Comparison of ENCODE assay signal across 8 mouse cellular contexts in genomic region chr7:51862842-51863241, GRCm38 (mm10). TPM values are rescaled to one million over a fixed set of nuclear protein-coding genes. Genes with fewer than 3 reads are reported as not detected.
A peak's percentile ranks its signal among the peaks of the same experiment; 100 is the strongest.
DNase-seq lines count a peak whose midpoint lies in the region; ATAC-seq and TF ChIP-seq lines count a peak whose summit lies in the region.

No protein-coding gene starts in this region.

- TF ChIP-seq CTCF in thymus, adult 2 months (IDR thresholded peaks at IDR 0.05; ENCODE audit: borderline replicate concordance, control insufficient read depth, extremely low read depth, insufficient read depth, low read length, poor library complexity): no peak

- no peaks in the 10 kb centered on the region for H3K9me3 ChIP-seq in kidney, embryonic 15.5 days (replicated peaks)
- no peaks in the 10 kb centered on the region for H3K9me3 ChIP-seq in embryonic facial prominence, embryonic 10.5 days
- no peaks in the 10 kb centered on the region for H3K9me3 ChIP-seq in intestine, embryonic 14.5 days (ENCODE audit: control insufficient read depth, low read length)

- no peak for ATAC-seq in kidney, embryonic 15.5 days (replicated peaks; ENCODE audit: low FRiP score)
- ATAC-seq in intestine, embryonic 14.5 days (replicated peaks; ENCODE audit: low FRiP score, low TSS enrichment, low read depth): no peak

- H3K79me2 ChIP-seq in myocyte (ENCODE audit: control insufficient read depth, insufficient read depth): peaks cover 39% of the 10 kb centered on the region

- 68% methylated on average over 3 of the region's 3 CpGs for WGBS in kidney, embryonic 15.5 days
- 52% methylated on average over 3 of the region's 3 CpGs for WGBS in embryonic facial prominence, embryonic 10.5 days
- 55% methylated on average over 3 of the region's 3 CpGs for WGBS in intestine, embryonic 14.5 days
- WGBS in thymus, adult 2 months: 89% methylated on average over 3 of the region's 3 CpGs

- H3K9ac ChIP-seq in kidney, embryonic 15.5 days: peak overlapping the region; percentile 84; the same call in 1 of the 2 replicates
- peak overlapping the region; percentile 89 for H3K9ac ChIP-seq in intestine, embryonic 14.5 days (ENCODE audit: low read length)

- no peak overlapping the region for H3ac ChIP-seq in myocyte (ENCODE audit: control insufficient read depth, insufficient read length)

- intact Hi-C loops in left cerebral cortex, postnatal 4 days (cut with DNase I): no loop called here

- no peak overlapping the region; the same call in 1 of the 2 replicates for H3K27ac ChIP-seq in kidney, embryonic 15.5 days
- H3K27ac ChIP-seq in embryonic facial prominence, embryonic 10.5 days (replicated peaks): peak overlapping the region; percentile 97
- H3K27ac ChIP-seq in intestine, embryonic 14.5 days (ENCODE audit: low read depth): peak overlapping the region; percentile 96
- H3K27ac ChIP-seq in thymus, adult 2 months (ENCODE audit: control insufficient read depth, insufficient read depth, low read length): no peak overlapping the region

- no peak for DNase-seq in kidney, adult 9 months
- no peak for DNase-seq in embryonic facial prominence, embryonic 10.5 days (ENCODE audit: low spot score)
- no peak for DNase-seq in intestine, embryonic 14.5 days (ENCODE audit: low spot score)
- no peak for DNase-seq in left cerebral cortex, postnatal 4 days
- no peak for DNase-seq in adrenal gland, postnatal 4 days (ENCODE audit: low spot score in 2 of 2)
- no peak for DNase-seq in thymus, adult 2 months

- peaks cover 27% of the 10 kb centered on the region for H3K4me1 ChIP-seq in kidney, embryonic 15.5 days
- H3K4me1 ChIP-seq in embryonic facial prominence, embryonic 10.5 days: peaks cover 29% of the 10 kb centered on the region
- peaks cover 5% of the 10 kb centered on the region; the same call in 1 of the 2 replicates for H3K4me1 ChIP-seq in intestine, embryonic 14.5 days (replicated peaks; ENCODE audit: control insufficient read depth, insufficient read depth, low read length)
- peaks cover 5% of the 10 kb centered on the region for H3K4me1 ChIP-seq in thymus, adult 2 months (replicated peaks; ENCODE audit: control insufficient read depth, insufficient read depth, low read length)

- H3K36me3 ChIP-seq in kidney, embryonic 15.5 days: peaks cover 19% of the 10 kb centered on the region
- H3K36me3 ChIP-seq in embryonic facial prominence, embryonic 10.5 days (replicated peaks): peaks cover 33% of the 10 kb centered on the region
- H3K36me3 ChIP-seq in intestine, embryonic 14.5 days (ENCODE audit: control insufficient read depth, insufficient read depth, low read length): peaks cover 27% of the 10 kb centered on the region
- H3K36me3 ChIP-seq in myocyte (ENCODE audit: control insufficient read depth, insufficient read depth): peaks cover 20% of the 10 kb centered on the region
- no peaks in the 10 kb centered on the region for H3K36me3 ChIP-seq in thymus, adult 2 months (ENCODE audit: control insufficient read depth, insufficient read depth, low read length)

- H3K4me2 ChIP-seq in kidney, embryonic 15.5 days: peak overlapping the region; percentile 60
- H3K4me2 ChIP-seq in intestine, embryonic 14.5 days (ENCODE audit: low read length): peak overlapping the region; percentile 56
- peak overlapping the region; percentile 96 for H3K4me2 ChIP-seq in myocyte (ENCODE audit: low read depth)

- H3K4me3 ChIP-seq in kidney, embryonic 15.5 days (replicated peaks): peak overlapping the region; percentile 81
- peak overlapping the region; percentile 70 for H3K4me3 ChIP-seq in embryonic facial prominence, embryonic 10.5 days
- H3K4me3 ChIP-seq in intestine, embryonic 14.5 days (ENCODE audit: low read depth, low read length): peak overlapping the region; percentile 66
- peak overlapping the region; percentile 39 for H3K4me3 ChIP-seq in myocyte
- H3K4me3 ChIP-seq in thymus, adult 2 months (ENCODE audit: control insufficient read depth, insufficient read depth, low read length): no peak overlapping the region

- TF ChIP-seq POLR2A in myocyte (IDR thresholded peaks at IDR 0.05; ENCODE audit: insufficient read length, low read depth): no peak
- TF ChIP-seq POLR2A in thymus, adult 2 months (IDR thresholded peaks at IDR 0.05; ENCODE audit: control insufficient read depth, extremely low read depth, insufficient read depth, low read length, poor library complexity): no peak

- no peaks in the 10 kb centered on the region for H3K27me3 ChIP-seq in kidney, embryonic 15.5 days
- H3K27me3 ChIP-seq in embryonic facial prominence, embryonic 10.5 days (replicated peaks; ENCODE audit: low read depth, poor library complexity, severe bottlenecking): no peaks in the 10 kb centered on the region
- no peaks in the 10 kb centered on the region for H3K27me3 ChIP-seq in intestine, embryonic 14.5 days (replicated peaks; ENCODE audit: control insufficient read depth, insufficient read depth, low read length)
- no peaks in the 10 kb centered on the region for H3K27me3 ChIP-seq in myocyte (ENCODE audit: control insufficient read depth, insufficient read depth, insufficient read length)
- no peaks in the 10 kb centered on the region for H3K27me3 ChIP-seq in thymus, adult 2 months (ENCODE audit: control insufficient read depth, insufficient read depth, low read length)

TF ChIP-seq in myocyte, 11 proteins besides CTCF, POLR2A, EP300 and RAD21:
- TF ChIP-seq CEBPB (IDR thresholded peaks at IDR 0.05; ENCODE audit: insufficient read depth, poor library complexity, severe bottlenecking) (no peak), MYOG (IDR thresholded peaks at IDR 0.05; ENCODE audit: control insufficient read depth in 1 of 3, insufficient read depth in 1 of 3, insufficient read length in 2 of 3, low read depth in 2 of 3) (no peak), SRF (IDR thresholded peaks at IDR 0.05; ENCODE audit: control insufficient read depth, insufficient read length, low read depth) (no peak), MYOD1 (IDR thresholded peaks at IDR 0.05; ENCODE audit: control insufficient read depth in 1 of 3, insufficient read length in 2 of 3, low read depth in 2 of 3) (no peak), REST (IDR thresholded peaks at IDR 0.05; ENCODE audit: insufficient read depth, insufficient read length) (no peak), MAX (IDR thresholded peaks at IDR 0.05; ENCODE audit: low read depth) (no peak), TCF12 (IDR thresholded peaks at IDR 0.05; ENCODE audit: insufficient read depth, poor library complexity, severe bottlenecking) (no peak), POLR2AphosphoS2 (IDR thresholded peaks at IDR 0.05; ENCODE audit: insufficient read length, low read depth) (no peak)

RNA-seq across cellular contexts. Expression of gene Fancf, which starts 0.8 kb away (rescaled TPM):
- polyA plus RNA-seq in kidney, embryonic 15.5 days (2015; fragmentation: Nextera tagmentation; extraction: Ambion mirVana): 11.1 and 11.9 TPM in 2 replicates
- polyA plus RNA-seq in embryonic facial prominence, embryonic 10.5 days (2016; fragmentation: Nextera tagmentation; extraction: Ambion mirVana): 10.0 and 10.1 TPM in 2 replicates
- polyA plus RNA-seq in intestine, embryonic 14.5 days (2014; fragmentation: Nextera tagmentation; extraction: Ambion mirVana): 7.3 and 13.0 TPM in 2 replicates
- polyA plus RNA-seq in myocyte (2012; fragmentation: generic; extraction: Trizol): 7.2 TPM
- 1 to 10 TPM; 6.6 to 7.1 TPM for total RNA-seq in left cerebral cortex, postnatal 4 days (2021)
- 1 to 10 TPM; 9.1 to 9.8 TPM for total RNA-seq in adrenal gland, postnatal 4 days (2021)
- polyA plus RNA-seq in thymus, adult 2 months (2012; rRNA removed): 15.7 and 21.6 TPM in 2 replicates

RNA-seq across cellular contexts. Expression of gene Gas2, which starts 1.0 kb away (rescaled TPM):
- 93.5 and 93.9 TPM in 2 replicates for polyA plus RNA-seq in kidney, embryonic 15.5 days (2015; fragmentation: Nextera tagmentation; extraction: Ambion mirVana)
- polyA plus RNA-seq in embryonic facial prominence, embryonic 10.5 days (2016; fragmentation: Nextera tagmentation; extraction: Ambion mirVana): 28.2 and 30.1 TPM in 2 replicates
- 16.0 and 16.8 TPM in 2 replicates for polyA plus RNA-seq in intestine, embryonic 14.5 days (2014; fragmentation: Nextera tagmentation; extraction: Ambion mirVana)
- polyA plus RNA-seq in myocyte (2012; fragmentation: generic; extraction: Trizol): 8.5 TPM
- total RNA-seq in left cerebral cortex, postnatal 4 days (2021): 10 to 100 TPM; 10.5 to 13.5 TPM
- 10 to 100 TPM; 48.2 to 53.0 TPM for total RNA-seq in adrenal gland, postnatal 4 days (2021)
- polyA plus RNA-seq in thymus, adult 2 months (2012; rRNA removed): 2.1 and 2.4 TPM in 2 replicates

Comparison
In these comparisons a context has a peak if more than half of its experiments do, and no peak if none do; other contexts are left out.
1. H3K27ac ChIP-seq: peak in embryonic facial prominence, embryonic 10.5 days (single experiment) and intestine, embryonic 14.5 days (single experiment); none in kidney, embryonic 15.5 days (single experiment) and thymus, adult 2 months (single experiment).
2. Peak in every context shown above with its lines, with median percentiles within 50 percentile points of each other: H3K4me2 ChIP-seq.